Mouse (Mus musculus) brown adipose tissue, adult 24 weeks (tissue): ENCODE data around the gene Sfn. TPM values are rescaled to one million over a fixed set of nuclear protein-coding genes. Genes with fewer than 3 reads are reported as not detected.

Experiments used
- polyA plus RNA-seq: library from polyadenylated mRNA; stranded (reverse); fragments of >200 nt; gene quantifications from 2 replicates; pipeline ENCODE4 v1.2.4, GENCODE M21; 2012; ENCODE audit not compliant: missing spikeins, insufficient read depth, insufficient read length

The Sfn gene
- polyA plus RNA-seq, 1 experiment, result 1.3 TPM

Other genes starting within 250 kb of the Sfn start
- gene Wdtc1, start 248.7 kb downstream of the Sfn start, polyA plus RNA-seq, result 25.6 TPM in 2 replicates
- 8.6 and 10.3 TPM in 2 replicates for gene Slc9a1, start 232.5 kb downstream of the Sfn start, polyA plus RNA-seq
- 0.44 TPM in 1 of 2 replicates, not detected in the other for gene Tent5b, start 122.0 kb downstream of the Sfn start, polyA plus RNA-seq
- gene Trnp1, start 103.6 kb downstream of the Sfn start, polyA plus RNA-seq, result 1.0 TPM in 1 of 2 replicates, not detected in the other
- gene Kdf1, start 83.2 kb downstream of the Sfn start, polyA plus RNA-seq, result not detected in 2 replicates
- gene Nudc, start 56.2 kb downstream of the Sfn start, polyA plus RNA-seq, result 75.2 and 77.0 TPM in 2 replicates
- gene Nr0b2, start 48.8 kb downstream of the Sfn start, polyA plus RNA-seq, result not detected in 2 replicates
- 0.96 and 1.5 TPM in 2 replicates for gene Gpatch3, start 27.4 kb downstream of the Sfn start, polyA plus RNA-seq
- 8.1 TPM in 2 replicates for gene Gpn2, start 17.8 kb downstream of the Sfn start, polyA plus RNA-seq
- gene Zdhhc18, start 48.0 kb upstream of the Sfn start, polyA plus RNA-seq, result 9.4 and 10.6 TPM in 2 replicates
- 4.6 and 5.9 TPM in 2 replicates for gene Pigv, start 70.5 kb upstream of the Sfn start, polyA plus RNA-seq
- 13.5 and 18.7 TPM in 2 replicates for gene Arid1a, start 154.6 kb upstream of the Sfn start, polyA plus RNA-seq